Mouse (Mus musculus): ENCODE results near the gene Zfp493. TPM values are rescaled to one million over a fixed set of nuclear protein-coding genes. Genes with fewer than 3 reads are reported as not detected.
"Not testable (repeated sequence)": the region's sequence is repeated elsewhere in the genome, so short reads cannot be mapped to it uniquely, and the experiment has no call there.

Zfp493 gene
- polyA plus RNA-seq, 1 experiment from 2014 or later: 0.36 TPM

DNA sequence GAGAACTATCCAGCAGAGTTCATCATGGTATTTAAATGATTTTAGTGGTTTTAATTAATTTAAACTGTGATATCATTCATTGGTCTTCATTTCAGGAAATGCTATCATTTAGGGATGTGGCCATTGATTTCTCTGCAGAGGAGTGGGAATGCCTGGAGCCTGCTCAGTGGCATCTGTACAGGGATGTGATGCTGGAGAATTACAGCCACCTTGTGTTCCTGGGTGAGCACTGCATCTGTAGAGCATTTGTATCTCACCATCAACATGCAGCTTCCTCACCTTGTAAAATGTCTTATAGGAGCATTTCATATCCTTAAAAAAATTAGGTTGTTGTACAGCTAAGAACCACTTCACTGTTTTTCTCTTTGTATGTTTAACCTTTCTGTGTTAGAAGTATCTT is 53.6 kb downstream of the Zfp493 start:
- not testable (repeated sequence) for H3K36me3 ChIP-seq (replicated peaks; ENCODE audit: insufficient read depth, low read length); H3K27ac ChIP-seq (ENCODE audit: low read depth); H3K4me3 ChIP-seq (ENCODE audit: low read depth, low read length); H3K9ac ChIP-seq (replicated peaks); H3K9me3 ChIP-seq (ENCODE audit: low read length); DNase-seq; H3K4me2 ChIP-seq (ENCODE audit: low read depth, low read length); H3K27me3 ChIP-seq (ENCODE audit: insufficient read depth, low read length); ATAC-seq; H3K4me1 ChIP-seq (ENCODE audit: insufficient read depth)
- peak; percentile 44 for TF ChIP-seq CTCF (IDR thresholded peaks at IDR 0.05; ENCODE audit: low read depth)

Other genes with a start within 250 kb of the Zfp493 start
- 1.6 and 1.9 TPM in 2 replicates for gene Zfp748, start 225.9 kb upstream of the Zfp493 start, polyA plus RNA-seq (2015; fragmentation: Nextera tagmentation; extraction: Ambion mirVana)
- 0.84 and 1.2 TPM in 2 replicates for gene Zfp729b, start 170.0 kb upstream of the Zfp493 start, polyA plus RNA-seq (2015; fragmentation: Nextera tagmentation; extraction: Ambion mirVana)
- 0.08 TPM in 1 of 2 replicates, not detected in the other for gene Gm49345, start 141.9 kb upstream of the Zfp493 start, polyA plus RNA-seq (2015; fragmentation: Nextera tagmentation; extraction: Ambion mirVana)
- 0.58 and 1.1 TPM in 2 replicates for gene Zfp729a, start 141.9 kb upstream of the Zfp493 start, polyA plus RNA-seq (2015; fragmentation: Nextera tagmentation; extraction: Ambion mirVana)
- gene Zfp738, start 92.6 kb upstream of the Zfp493 start, polyA plus RNA-seq (2015; fragmentation: Nextera tagmentation; extraction: Ambion mirVana): 1.8 and 1.9 TPM in 2 replicates
- gene Zfp65, start 50.5 kb upstream of the Zfp493 start, polyA plus RNA-seq (2015; fragmentation: Nextera tagmentation; extraction: Ambion mirVana): 0.69 and 0.99 TPM in 2 replicates
- 0.72 and 1.1 TPM in 2 replicates for gene Zfp85, start 24.5 kb upstream of the Zfp493 start, polyA plus RNA-seq (2015; fragmentation: Nextera tagmentation; extraction: Ambion mirVana)
- gene Zfp273, start 34.0 kb downstream of the Zfp493 start, polyA plus RNA-seq (2015; fragmentation: Nextera tagmentation; extraction: Ambion mirVana): 0.96 and 1.3 TPM in 2 replicates
- 0.21 TPM in 2 replicates for gene Gm10037, start 51.4 kb downstream of the Zfp493 start, polyA plus RNA-seq (2015; fragmentation: Nextera tagmentation; extraction: Ambion mirVana)
- gene BC048507, start 83.6 kb downstream of the Zfp493 start, polyA plus RNA-seq (2015; fragmentation: Nextera tagmentation; extraction: Ambion mirVana): not detected in 2 replicates

Data from liver, postnatal 0 days (tissue).